20 mouse cellular contexts compared by ENCODE assay signal in the genomic region with DNA sequence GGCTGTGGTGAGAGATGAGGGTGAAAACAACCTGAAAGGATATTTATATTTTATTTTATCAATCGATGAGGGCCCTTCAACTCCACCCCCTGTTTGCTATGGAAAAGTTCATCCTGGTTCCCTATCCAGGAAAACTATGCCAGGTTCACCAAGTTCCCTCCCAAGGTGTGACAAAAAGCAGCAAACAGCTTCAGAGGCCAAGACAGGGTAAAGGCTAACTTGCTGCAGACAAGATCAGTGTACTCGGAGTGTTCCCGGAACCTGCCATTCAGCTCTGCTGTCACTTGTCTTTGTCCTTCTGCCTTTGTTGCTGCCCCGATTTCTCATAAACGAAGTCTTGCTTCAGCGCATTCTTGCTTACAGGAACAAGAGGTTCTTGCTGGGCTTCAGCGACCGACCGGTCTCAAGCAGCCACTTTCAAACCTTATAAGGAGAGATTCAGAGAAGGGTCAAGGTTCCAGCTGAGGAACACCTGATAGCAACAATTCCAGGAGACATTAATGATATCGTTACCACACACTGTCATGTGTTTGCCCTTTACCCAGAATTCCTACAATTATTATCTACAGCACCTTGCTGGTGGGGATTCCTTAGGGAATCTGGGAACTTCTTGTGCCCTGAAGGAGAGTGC.
DNase-seq lines count a peak whose midpoint lies in the region; ATAC-seq lines count a peak whose summit lies in the region.
"Had no signal": no experiment of that assay in that cellular context is flagged by ENCODE, and none has a peak within 500 bp of the region (broad histone marks: within the 10 kb centered on the region; RNA-seq: fewer than 3 reads in every experiment).

No protein-coding gene starts in this region.

- peaks cover 7% of the 10 kb centered on the region for H3K4me1 ChIP-seq in hindbrain, embryonic 10.5 days (replicated peaks)
- H3K4me1 ChIP-seq in hindbrain, embryonic 16.5 days (ENCODE audit: control insufficient read depth, insufficient read depth, low read depth, low read length): no peaks in the 10 kb centered on the region
- H3K4me1 ChIP-seq in intestine, embryonic 15.5 days (replicated peaks): 0 out of 2 replicates have a peak, but pooled peaks cover 7% of the 10 kb centered on the region
- H3K4me1 ChIP-seq in kidney, embryonic 14.5 days (ENCODE audit: control insufficient read depth, insufficient read depth, low read length): no peaks in the 10 kb centered on the region
- H3K4me1 ChIP-seq in midbrain, embryonic 10.5 days: peaks cover 7% of the 10 kb centered on the region
- H3K4me1 ChIP-seq: limb, embryonic 13.5 days had no signal

- H3K36me3 ChIP-seq in hindbrain, embryonic 10.5 days: no peaks in the 10 kb centered on the region
- no peaks in the 10 kb centered on the region for H3K36me3 ChIP-seq in hindbrain, embryonic 16.5 days (ENCODE audit: control insufficient read depth, insufficient read depth, low read length)
- no peaks in the 10 kb centered on the region for H3K36me3 ChIP-seq in intestine, embryonic 15.5 days
- H3K36me3 ChIP-seq in kidney, embryonic 14.5 days (ENCODE audit: control insufficient read depth, insufficient read depth, low read length): no peaks in the 10 kb centered on the region
- no peaks in the 10 kb centered on the region for H3K36me3 ChIP-seq in midbrain, embryonic 10.5 days
- H3K36me3 ChIP-seq: limb, embryonic 13.5 days had no signal

- H3K4me3 ChIP-seq in hindbrain, embryonic 10.5 days: no peak overlapping the region
- no peak overlapping the region for H3K4me3 ChIP-seq in hindbrain, embryonic 16.5 days (ENCODE audit: low read length)
- no peak overlapping the region for H3K4me3 ChIP-seq in intestine, embryonic 15.5 days (replicated peaks)
- H3K4me3 ChIP-seq in kidney, embryonic 14.5 days (ENCODE audit: low read length): no peak overlapping the region
- H3K4me3 ChIP-seq in midbrain, embryonic 10.5 days: no peak overlapping the region
- H3K4me3 ChIP-seq: heart, adult 2 months; limb, embryonic 13.5 days; myocyte had no signal

- H3K9ac ChIP-seq in hindbrain, embryonic 16.5 days (ENCODE audit: low read depth, low read length): no peak overlapping the region
- no peak overlapping the region for H3K9ac ChIP-seq in intestine, embryonic 15.5 days
- H3K9ac ChIP-seq in kidney, embryonic 14.5 days (ENCODE audit: low read depth, low read length): no peak overlapping the region
- H3K9ac ChIP-seq: limb, embryonic 13.5 days; liver, postnatal 0 days had no signal

- ATAC-seq in hindbrain, embryonic 16.5 days: no peak
- ATAC-seq in intestine, embryonic 15.5 days: peak; percentile 55
- peak; percentile 49; the same call in 1 of the 2 replicates for ATAC-seq in kidney, embryonic 14.5 days (ENCODE audit: low FRiP score, low TSS enrichment)
- ATAC-seq: forebrain, embryonic 14.5 days; liver, postnatal 0 days had no signal

- H3K4me2 ChIP-seq in hindbrain, embryonic 16.5 days (ENCODE audit: low read length): no peak overlapping the region
- H3K4me2 ChIP-seq in intestine, embryonic 15.5 days (replicated peaks): no peak overlapping the region
- no peak overlapping the region for H3K4me2 ChIP-seq in kidney, embryonic 14.5 days (replicated peaks; ENCODE audit: low read depth, low read length)
- H3K4me2 ChIP-seq: limb, embryonic 13.5 days; midbrain, embryonic 11.5 days had no signal

- DNase-seq in hindbrain, embryonic 10.5 days (ENCODE audit: low spot score): no peak
- peak; percentile 14 for DNase-seq in lung, postnatal 14 days
- no peak for DNase-seq in midbrain, embryonic 10.5 days (ENCODE audit: low spot score)
- no peak for DNase-seq in cerebellum, adult 9-10 months
- no peak for DNase-seq in layer of hippocampus, postnatal 14 days (ENCODE audit: low spot score in 2 of 2)
- DNase-seq: adrenal gland, adult 2 months; cerebellum, adult 11 months; heart, adult 2 months; heart, postnatal 14 days; liver, postnatal 0 days; retina, postnatal 1 day; spleen, adult 18-20 months had no signal

- no peaks in the 10 kb centered on the region for H3K27me3 ChIP-seq in hindbrain, embryonic 10.5 days (ENCODE audit: insufficient read depth, poor library complexity, severe bottlenecking)
- no peaks in the 10 kb centered on the region for H3K27me3 ChIP-seq in hindbrain, embryonic 16.5 days (replicated peaks; ENCODE audit: control insufficient read depth, insufficient read depth, low read length)
- H3K27me3 ChIP-seq in intestine, embryonic 15.5 days (replicated peaks): no peaks in the 10 kb centered on the region
- H3K27me3 ChIP-seq in kidney, embryonic 14.5 days (ENCODE audit: control insufficient read depth, insufficient read depth, low read length): no peaks in the 10 kb centered on the region
- H3K27me3 ChIP-seq in midbrain, embryonic 10.5 days (ENCODE audit: low read depth, poor library complexity, severe bottlenecking): no peaks in the 10 kb centered on the region
- H3K27me3 ChIP-seq: limb, embryonic 13.5 days had no signal

- no peaks in the 10 kb centered on the region for H3K9me3 ChIP-seq in hindbrain, embryonic 10.5 days
- no peaks in the 10 kb centered on the region for H3K9me3 ChIP-seq in hindbrain, embryonic 16.5 days (ENCODE audit: control insufficient read depth, low read length)
- H3K9me3 ChIP-seq in intestine, embryonic 15.5 days: no peaks in the 10 kb centered on the region
- no peaks in the 10 kb centered on the region for H3K9me3 ChIP-seq in kidney, embryonic 14.5 days (ENCODE audit: control insufficient read depth, low read length)
- H3K9me3 ChIP-seq in midbrain, embryonic 10.5 days (replicated peaks): no peaks in the 10 kb centered on the region
- H3K9me3 ChIP-seq: limb, embryonic 13.5 days had no signal

- H3K27ac ChIP-seq in hindbrain, embryonic 10.5 days: peak overlapping the region; percentile 50; the same call in 1 of the 2 replicates
- H3K27ac ChIP-seq in hindbrain, embryonic 16.5 days (ENCODE audit: low read depth, low read length): no peak overlapping the region
- 0 out of 2 replicates have a peak overlapping the region, but pooled peaks have one; percentile 4 for H3K27ac ChIP-seq in intestine, embryonic 15.5 days
- no peak overlapping the region for H3K27ac ChIP-seq in kidney, embryonic 14.5 days (ENCODE audit: low read depth, low read length)
- no peak overlapping the region; the same call in 1 of the 2 replicates for H3K27ac ChIP-seq in midbrain, embryonic 10.5 days (replicated peaks)
- H3K27ac ChIP-seq: heart, adult 2 months; limb, embryonic 13.5 days; stomach, postnatal 0 days had no signal

- 48% methylated on average over 10 of the region's 10 CpGs for WGBS in hindbrain, embryonic 10.5 days
- 52% methylated on average over 10 of the region's 10 CpGs for WGBS in hindbrain, embryonic 16.5 days
- WGBS in intestine, embryonic 15.5 days: 63% methylated on average over 10 of the region's 10 CpGs
- WGBS in kidney, embryonic 14.5 days: 61% methylated on average over 10 of the region's 10 CpGs
- 65% methylated on average over 10 of the region's 10 CpGs for WGBS in midbrain, embryonic 10.5 days

Comparison
In these comparisons a context has a peak if more than half of its experiments do, and no peak if none do; other contexts are left out.
1. H3K27ac ChIP-seq: peak in hindbrain, embryonic 10.5 days (single experiment) and intestine, embryonic 15.5 days (single experiment); none in hindbrain, embryonic 16.5 days (single experiment), kidney, embryonic 14.5 days (single experiment) and midbrain, embryonic 10.5 days (single experiment).